Comparison of ENCODE assay signal across 8 mouse cellular contexts in the genomic region with DNA sequence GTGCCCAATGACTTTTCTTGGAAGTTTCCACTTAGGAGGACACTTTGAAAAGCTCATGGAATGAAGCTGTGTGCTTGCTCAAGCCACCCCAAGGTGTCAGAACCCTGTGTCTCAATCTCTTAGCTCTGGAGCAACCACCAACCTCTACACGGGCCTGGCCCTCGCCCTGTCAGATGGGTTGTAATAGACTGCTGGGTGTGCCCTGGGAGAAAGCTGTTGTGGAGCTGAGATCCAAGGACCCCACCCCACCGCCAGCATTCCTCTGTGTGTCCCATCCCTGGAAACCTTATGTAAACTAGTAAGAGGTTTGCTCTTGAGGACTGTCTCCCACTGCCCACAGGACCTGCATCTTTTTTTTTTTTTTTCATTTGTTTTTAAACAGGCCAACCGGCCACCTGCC.
"Had no signal": no experiment of that assay in that cellular context is flagged by ENCODE, and none has a peak within 500 bp of the region (broad histone marks: within the 10 kb centered on the region; RNA-seq: fewer than 3 reads in every experiment).

No protein-coding gene starts in this region.

- DNase-seq: kidney, adult 9 months; kidney, postnatal 4 days; layer of hippocampus, postnatal 36 days; retina, postnatal 1 day; right cerebral cortex, postnatal 4 days; spleen, adult 18-20 months; thymus, adult 2 months; thymus, postnatal 36 days had no signal
